Mouse (Mus musculus): ENCODE measurements at regions not wholly inside any gene's neighbourhood (a gene's known extent, or its start where the extent isn't known, plus 50 kb on each side); places are given as distances from the start of the nearest gene placed in this dataset.
"Not testable (repeated sequence)": the region's sequence is repeated elsewhere in the genome, so short reads cannot be mapped to it uniquely, and the experiment has no call there.

DNA sequence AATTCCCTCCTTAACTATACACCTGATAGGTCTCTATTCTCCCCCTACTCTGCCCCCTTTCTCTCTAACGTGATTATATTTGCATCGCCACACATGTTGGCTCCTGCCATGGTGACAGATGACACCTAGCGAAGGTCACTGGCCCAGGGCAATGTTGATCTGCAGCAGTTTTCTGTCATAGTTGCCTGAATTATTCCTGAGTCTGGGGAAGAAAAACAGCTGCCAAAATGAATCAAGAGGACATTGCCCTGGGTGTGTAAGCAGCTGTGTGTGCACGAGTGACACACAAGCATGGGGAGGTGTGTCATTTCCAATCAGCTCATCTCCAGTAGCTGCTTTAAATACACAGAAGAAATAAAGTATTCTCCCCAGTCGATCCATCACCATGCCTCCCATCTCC, 592.5 kb downstream of the Pdcd6ip start:
- ATAC-seq (ENCODE audit: low FRiP score, low TSS enrichment) (no peak), DNase-seq (ENCODE audit: low spot score) (no peak)
- Histone ChIP-seq H3K9ac (ENCODE audit: low read length) (no peak overlapping the region), H3K4me1 (replicated peaks; ENCODE audit: control insufficient read depth, insufficient read depth) (no peaks in the 10 kb centered on the region), H3K27ac (replicated peaks) (no peak overlapping the region), H3K4me3 (ENCODE audit: low read depth, low read length) (no peak overlapping the region), H3K27me3 (ENCODE audit: control insufficient read depth, insufficient read depth, low read length) (no peaks in the 10 kb centered on the region), H3K9me3 (ENCODE audit: control insufficient read depth, low read length) (no peaks in the 10 kb centered on the region), H3K36me3 (ENCODE audit: control insufficient read depth, insufficient read depth, low read length) (no peaks in the 10 kb centered on the region), H3K4me2 (replicated peaks; ENCODE audit: low read depth) (no peak overlapping the region)
- WGBS, result 52% methylated on average over 5 of the region's 5 CpGs
- TF ChIP-seq CTCF (IDR thresholded peaks at IDR 0.05; ENCODE audit: low read depth), result no peak
- TF ChIP-seq EP300 (optimal IDR thresholded peaks at IDR 0.05), result no peak

DNA sequence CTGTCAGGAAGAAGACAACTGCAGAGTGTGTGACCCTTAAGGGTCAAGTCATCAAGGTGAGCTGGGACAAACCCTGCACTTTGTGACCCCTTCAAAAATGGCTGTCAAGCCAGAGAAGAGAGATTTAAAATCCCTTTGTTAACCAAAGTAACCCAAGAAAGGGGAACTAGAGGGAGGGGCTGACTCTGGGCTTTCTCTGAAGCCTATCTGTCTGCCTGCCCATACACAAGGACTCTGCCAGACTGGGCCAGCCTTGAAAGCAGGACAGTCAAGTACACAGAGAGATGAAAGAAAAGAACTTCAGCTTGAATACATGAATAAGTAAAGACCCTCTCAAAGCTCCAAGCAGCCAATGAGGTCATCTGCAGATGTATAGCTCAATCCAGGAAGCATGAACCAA, 595.3 kb downstream of the Pdcd6ip start:
- Histone ChIP-seq H3K9ac (ENCODE audit: low read length) (no peak overlapping the region), H3K4me1 (replicated peaks; ENCODE audit: control insufficient read depth, insufficient read depth) (no peaks in the 10 kb centered on the region), H3K4me2 (replicated peaks; ENCODE audit: low read depth) (no peak overlapping the region), H3K36me3 (ENCODE audit: control insufficient read depth, insufficient read depth, low read length) (no peaks in the 10 kb centered on the region), H3K9me3 (ENCODE audit: control insufficient read depth, low read length) (no peaks in the 10 kb centered on the region), H3K27ac (replicated peaks) (no peak overlapping the region), H3K27me3 (ENCODE audit: control insufficient read depth, insufficient read depth, low read length) (no peaks in the 10 kb centered on the region), H3K4me3 (ENCODE audit: low read depth, low read length) (no peak overlapping the region)
- TF ChIP-seq EP300 (optimal IDR thresholded peaks at IDR 0.05) (no peak), CTCF (IDR thresholded peaks at IDR 0.05; ENCODE audit: low read depth) (no peak)
- no peak for DNase-seq (ENCODE audit: low spot score)
- ATAC-seq (ENCODE audit: low FRiP score, low TSS enrichment), result no peak

DNA sequence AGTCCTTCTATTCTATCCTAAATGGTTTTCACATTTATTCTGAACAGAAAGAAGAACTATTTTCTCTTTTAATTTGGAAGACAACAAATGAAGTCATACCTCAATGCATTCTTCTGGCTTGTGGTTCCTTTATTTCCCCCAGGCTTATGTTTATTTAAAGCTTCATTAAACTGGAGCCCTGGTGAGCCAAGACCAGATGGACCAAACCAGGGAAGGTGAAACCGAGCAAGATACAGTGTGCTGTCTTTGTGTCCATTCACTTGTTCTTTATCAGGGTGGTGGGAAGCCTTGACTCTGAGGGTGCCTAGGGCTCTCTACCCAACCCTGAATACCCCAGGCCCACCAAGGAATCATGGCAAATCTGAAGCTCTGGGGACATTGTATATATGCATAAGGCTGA, 606.3 kb downstream of the Pdcd6ip start:
- Histone ChIP-seq H3K36me3 (ENCODE audit: control insufficient read depth, insufficient read depth, low read length) (no peaks in the 10 kb centered on the region), H3K9me3 (ENCODE audit: control insufficient read depth, low read length) (no peaks in the 10 kb centered on the region), H3K4me1 (replicated peaks; ENCODE audit: control insufficient read depth, insufficient read depth) (no peaks in the 10 kb centered on the region), H3K4me3 (ENCODE audit: low read depth, low read length) (no peak overlapping the region), H3K27ac (replicated peaks) (no peak overlapping the region), H3K9ac (ENCODE audit: low read length) (no peak overlapping the region), H3K4me2 (replicated peaks; ENCODE audit: low read depth) (no peak overlapping the region), H3K27me3 (ENCODE audit: control insufficient read depth, insufficient read depth, low read length) (no peaks in the 10 kb centered on the region)
- ATAC-seq (ENCODE audit: low FRiP score, low TSS enrichment) (no peak), DNase-seq (ENCODE audit: low spot score) (no peak)
- TF ChIP-seq EP300 (optimal IDR thresholded peaks at IDR 0.05), result no peak
- TF ChIP-seq CTCF (IDR thresholded peaks at IDR 0.05; ENCODE audit: low read depth), result no peak
- 73% methylated on average over 1 of the region's 1 CpGs for WGBS

DNA sequence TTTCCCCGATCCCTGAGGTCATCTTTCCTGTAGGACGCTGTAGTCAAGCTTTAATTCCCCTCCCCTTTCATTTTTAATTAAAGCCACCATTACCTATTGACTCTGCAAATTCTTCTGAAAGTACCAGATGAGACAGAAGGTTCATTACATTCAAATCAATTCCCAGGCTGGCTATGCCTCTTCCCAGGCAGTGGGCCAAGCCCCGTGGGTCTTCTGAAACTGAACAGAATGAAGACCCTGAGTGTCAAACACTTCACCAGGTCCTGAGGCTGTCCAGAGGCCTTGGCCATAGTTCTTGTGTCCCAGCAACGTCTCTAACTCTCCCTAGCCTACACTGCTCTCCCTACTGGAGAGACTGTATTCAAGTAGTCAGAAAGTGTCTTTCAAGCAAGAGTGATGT, 607.4 kb downstream of the Pdcd6ip start:
- WGBS, result 74% methylated on average over 4 of the region's 4 CpGs
- TF ChIP-seq CTCF (IDR thresholded peaks at IDR 0.05; ENCODE audit: low read depth) (no peak), EP300 (optimal IDR thresholded peaks at IDR 0.05) (no peak)

DNA sequence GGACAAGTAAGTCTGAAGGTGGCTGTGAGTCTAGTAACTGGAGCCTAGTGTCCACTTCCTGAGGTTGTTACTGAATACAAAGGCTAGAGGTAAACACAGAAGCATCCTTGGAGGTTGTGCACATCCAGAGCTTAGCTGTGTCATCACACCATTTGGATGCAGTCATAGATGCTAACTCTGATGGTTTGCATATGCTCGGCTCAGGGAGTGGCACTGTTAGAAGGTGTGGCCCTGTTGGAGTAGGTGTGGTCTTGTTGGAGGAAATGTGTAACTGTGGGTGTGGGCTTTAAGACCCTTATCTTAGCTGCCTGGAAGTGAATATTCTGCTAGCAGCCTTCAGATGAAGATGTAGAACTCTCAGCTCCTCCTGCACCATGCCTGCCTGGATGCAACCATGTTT, 612.6 kb downstream of the Pdcd6ip start:
- H3K9ac ChIP-seq (ENCODE audit: low read length); H3K4me1 ChIP-seq (replicated peaks; ENCODE audit: control insufficient read depth, insufficient read depth); H3K9me3 ChIP-seq (ENCODE audit: control insufficient read depth, low read length); ATAC-seq (ENCODE audit: low FRiP score, low TSS enrichment); DNase-seq (ENCODE audit: low spot score); H3K4me2 ChIP-seq (replicated peaks; ENCODE audit: low read depth); H3K27me3 ChIP-seq (ENCODE audit: control insufficient read depth, insufficient read depth, low read length); H3K27ac ChIP-seq (replicated peaks); H3K4me3 ChIP-seq (ENCODE audit: low read depth, low read length); H3K36me3 ChIP-seq (ENCODE audit: control insufficient read depth, insufficient read depth, low read length): not testable (repeated sequence)
- WGBS, result 81% methylated on average over 1 of the region's 1 CpGs

More for the DNA sequence above, 607.4 kb downstream of the Pdcd6ip start:
- Histone ChIP-seq H3K4me2 (replicated peaks; ENCODE audit: low read depth) (no peak overlapping the region), H3K4me1 (replicated peaks; ENCODE audit: control insufficient read depth, insufficient read depth) (no peaks in the 10 kb centered on the region), H3K9ac (ENCODE audit: low read length) (no peak overlapping the region), H3K9me3 (ENCODE audit: control insufficient read depth, low read length) (no peaks in the 10 kb centered on the region), H3K36me3 (ENCODE audit: control insufficient read depth, insufficient read depth, low read length) (no peaks in the 10 kb centered on the region), H3K27me3 (ENCODE audit: control insufficient read depth, insufficient read depth, low read length) (no peaks in the 10 kb centered on the region), H3K4me3 (ENCODE audit: low read depth, low read length) (no peak overlapping the region), H3K27ac (replicated peaks) (no peak overlapping the region)
- DNase-seq (ENCODE audit: low spot score), result no peak
- ATAC-seq (ENCODE audit: low FRiP score, low TSS enrichment), result no peak

DNA sequence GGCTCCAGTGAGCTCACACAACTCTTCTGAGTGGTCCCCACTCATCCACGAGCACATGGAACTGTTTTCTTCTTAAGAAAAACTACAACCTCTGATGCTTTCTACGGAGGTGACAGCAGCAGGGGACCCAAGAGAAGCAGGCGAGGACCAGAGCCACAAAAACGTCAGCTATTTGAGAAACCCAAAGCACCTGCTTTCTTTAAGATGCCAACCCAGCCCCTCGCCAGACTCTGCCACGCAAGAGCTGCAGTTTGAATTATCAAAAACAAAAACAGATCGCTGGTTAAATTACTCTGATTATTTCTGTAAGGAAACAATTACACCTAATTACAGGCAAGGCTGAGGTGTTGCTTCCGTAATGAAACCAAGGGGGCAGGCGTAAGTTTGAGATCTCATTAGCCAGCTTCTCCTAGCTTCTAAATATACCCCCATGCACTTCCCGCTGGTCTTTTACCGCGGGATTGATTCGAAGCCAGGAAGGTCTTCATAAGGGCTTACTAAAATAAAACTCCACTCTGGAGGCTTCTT, 614.1 kb downstream of the Pdcd6ip start:
- Histone ChIP-seq H3K4me3 (ENCODE audit: low read depth, low read length) (no peak overlapping the region), H3K27me3 (ENCODE audit: control insufficient read depth, insufficient read depth, low read length) (no peaks in the 10 kb centered on the region), H3K27ac (replicated peaks) (no peak overlapping the region), H3K4me1 (replicated peaks; ENCODE audit: control insufficient read depth, insufficient read depth) (no peaks in the 10 kb centered on the region), H3K9ac (ENCODE audit: low read length) (no peak overlapping the region), H3K9me3 (ENCODE audit: control insufficient read depth, low read length) (no peaks in the 10 kb centered on the region), H3K36me3 (ENCODE audit: control insufficient read depth, insufficient read depth, low read length) (no peaks in the 10 kb centered on the region), H3K4me2 (replicated peaks; ENCODE audit: low read depth) (no peak overlapping the region)
- DNase-seq (ENCODE audit: low spot score) (no peak), ATAC-seq (ENCODE audit: low FRiP score, low TSS enrichment) (no peak)
- WGBS, result 77% methylated on average over 13 of the region's 13 CpGs
- TF ChIP-seq EP300 (optimal IDR thresholded peaks at IDR 0.05), result no peak
- TF ChIP-seq CTCF (IDR thresholded peaks at IDR 0.05; ENCODE audit: low read depth), result no peak

Data from stomach, postnatal 0 days (tissue).